Mouse (Mus musculus) forebrain, embryonic 14.5 days (tissue): Measurements from ENCODE around the gene Snx18. TPM values are rescaled to one million over a fixed set of nuclear protein-coding genes. Genes with fewer than 3 reads are reported as not detected.
A peak's percentile ranks its signal among the peaks of the same experiment; 100 is the strongest.

ENCODE experiments used
- ATAC-seq: fragments of 200-750 bp; cut with Nextera tagmentation; 2 replicates; pipeline ENCODE4 v1.8.0; 2017; ENCODE audit warnings: mild to moderate bottlenecking, moderate library complexity
- DNase-seq: peaks from one replicate; pipeline ENCODE4 v3.0.0-alpha.2; 2015; ENCODE audit warnings: low spot score
- H3K27ac ChIP-seq: fragments of 300-500 bp; sonication (generic); 2 replicates; pipeline ENCODE4 v1.5.1; 2014; ENCODE audit warnings: low read depth, mild to moderate bottlenecking, control low read depth, low read length, moderate library complexity
- H3K27me3 ChIP-seq: fragments of 300-500 bp; sonication (generic); replicated peaks from 2 replicates; pipeline ENCODE4 v1.6.1; 2014; ENCODE audit warnings: low read length, control low read depth, mixed read lengths; ENCODE audit not compliant: control insufficient read depth, insufficient read depth
- H3K36me3 ChIP-seq: fragments of 300-500 bp; sonication (generic); 2 replicates; pipeline ENCODE4 v1.6.1; 2014; ENCODE audit warnings: low read length, control low read depth; ENCODE audit not compliant: control insufficient read depth, insufficient read depth
- H3K4me1 ChIP-seq: fragments of 300-500 bp; sonication (generic); 2 replicates; pipeline ENCODE4 v1.6.1; 2014; ENCODE audit warnings: antibody characterized with exemption, low read length, control low read depth; ENCODE audit not compliant: control insufficient read depth, insufficient read depth
- H3K4me2 ChIP-seq: fragments of 300-500 bp; sonication (generic); 2 replicates; pipeline ENCODE4 v1.6.1; 2014; ENCODE audit warnings: mild to moderate bottlenecking, control low read depth, low read length
- H3K4me3 ChIP-seq: fragments of 300-500 bp; sonication (generic); 2 replicates; pipeline ENCODE4 v1.5.1; 2014; ENCODE audit warnings: low read depth, low read length, control low read depth
- H3K9ac ChIP-seq: fragments of 300-500 bp; sonication (generic); 2 replicates; pipeline ENCODE4 v1.6.1; 2014; ENCODE audit warnings: mild to moderate bottlenecking, low read length, control low read depth, moderate library complexity
- H3K9me3 ChIP-seq: fragments of 300-500 bp; sonication (generic); replicated peaks from 2 replicates; pipeline ENCODE4 v1.6.1; 2016; ENCODE audit warnings: low read length, control low read depth, mixed read lengths; ENCODE audit not compliant: control insufficient read depth
- WGBS: fragments of 180-500 bp; shearing (Covaris S2); extraction: QIAGEN DNeasy Blood & Tissue Kit; methylation state at CpG from one replicate; pipeline ENCODE4 v1.1.7; 2014; 5-methylcytosine and 5-hydroxymethylcytosine counted together
- polyA plus RNA-seq: library from polyadenylated mRNA; unstranded; fragments of >200 nt; fragmentation: Nextera tagmentation; extraction: Ambion mirVana; gene quantifications from 2 replicates; pipeline ENCODE4 v1.2.1, GENCODE M21; 2014

Snx18 gene
- polyA plus RNA-seq, 1 experiment from 2014 or later, result 12.1 TPM

GRCm38 (mm10) chr13:113593711-113594110, 24.7 kb downstream of the Snx18 start:
- Histone ChIP-seq H3K4me3 (no peak overlapping the region), H3K4me1 (peaks cover 22% of the 10 kb centered on the region), H3K4me2 (no peak overlapping the region), H3K9me3 (no peaks in the 10 kb centered on the region), H3K27me3 (no peaks in the 10 kb centered on the region), H3K36me3 (peaks cover 19% of the 10 kb centered on the region), H3K9ac (no peak overlapping the region), H3K27ac (no peak overlapping the region)
- DNase-seq (no peak), ATAC-seq (no peak)
- WGBS, result 90% methylated on average over 17 of the region's 17 CpGs

DNA sequence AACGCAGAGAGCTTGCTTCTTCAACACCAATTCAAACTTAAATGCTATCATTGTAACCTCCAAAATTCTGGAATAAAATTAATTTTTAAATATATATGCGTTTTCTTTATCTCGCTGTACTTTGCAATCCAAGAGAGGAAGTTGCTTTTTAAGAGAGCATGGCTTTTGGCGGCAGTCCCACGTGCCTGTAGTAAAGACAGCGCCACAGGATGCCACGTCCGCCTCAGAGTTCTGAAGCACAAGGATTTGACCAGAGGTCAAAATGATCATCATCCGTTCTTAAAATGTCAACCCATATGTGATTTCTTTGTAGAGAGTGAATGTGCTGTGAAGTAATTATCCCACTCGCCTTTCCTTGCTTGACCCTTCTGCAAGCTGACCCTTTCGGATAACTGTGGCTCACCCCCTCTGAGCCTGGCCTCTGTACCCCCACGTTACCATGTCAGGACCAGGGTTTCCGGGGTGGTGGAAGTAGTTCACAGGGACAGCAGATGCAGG, 25.6 kb downstream of the Snx18 start:
- DNase-seq (no peak), ATAC-seq (no peak)
- Histone ChIP-seq H3K9ac (no peak overlapping the region), H3K4me2 (no peak overlapping the region), H3K4me3 (no peak overlapping the region), H3K4me1 (peaks cover 22% of the 10 kb centered on the region), H3K27ac (no peak overlapping the region), H3K36me3 (peaks cover 19% of the 10 kb centered on the region), H3K27me3 (no peaks in the 10 kb centered on the region), H3K9me3 (no peaks in the 10 kb centered on the region)
- 93% methylated on average over 13 of the region's 13 CpGs for WGBS

GRCm38 (mm10) chr13:113591336-113591735, 27.0 kb downstream of the Snx18 start:
- Histone ChIP-seq H3K4me3 (no peak overlapping the region), H3K9ac (no peak overlapping the region), H3K27me3 (no peaks in the 10 kb centered on the region), H3K27ac (no peak overlapping the region), H3K4me2 (no peak overlapping the region), H3K4me1 (peaks cover 19% of the 10 kb centered on the region), H3K36me3 (peaks cover 19% of the 10 kb centered on the region), H3K9me3 (no peaks in the 10 kb centered on the region)
- ATAC-seq (no peak), DNase-seq (no peak)
- 92% methylated on average over 11 of the region's 11 CpGs for WGBS

- 98% methylated on average over 4 of the region's 4 CpGs for WGBS
- Histone ChIP-seq H3K4me3 (no peak overlapping the region), H3K27ac (no peak overlapping the region), H3K4me1 (peaks cover 8% of the 10 kb centered on the region), H3K9me3 (no peaks in the 10 kb centered on the region), H3K27me3 (no peaks in the 10 kb centered on the region), H3K4me2 (no peak overlapping the region), H3K9ac (no peak overlapping the region), H3K36me3 (peaks cover 19% of the 10 kb centered on the region)
- ATAC-seq, result no peak
- DNase-seq, result no peak
These were observed 28.1 kb downstream of the Snx18 start for GRCm38 (mm10) chr13:113590216-113590615.

DNA sequence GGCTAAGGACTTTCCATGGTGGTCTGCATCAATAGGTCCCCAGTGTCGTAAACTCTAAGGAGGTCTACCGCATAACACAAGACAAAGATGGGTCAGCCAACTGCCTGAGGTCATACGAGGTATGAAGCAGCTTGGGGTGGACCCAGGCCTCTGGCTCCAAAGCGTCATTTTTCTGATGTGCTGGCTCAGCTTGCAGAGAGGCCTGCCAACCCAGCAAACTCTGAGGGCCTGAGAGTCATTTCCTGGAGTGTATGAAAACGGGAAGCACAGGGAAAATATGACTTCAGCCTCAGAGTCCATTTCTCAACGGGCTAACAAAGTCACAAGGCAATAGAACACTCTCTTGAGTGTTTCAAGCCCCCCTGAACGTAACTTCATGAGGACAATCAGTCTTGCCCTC, 28.9 kb downstream of the Snx18 start:
- Histone ChIP-seq H3K4me1 (0 out of 2 replicates have a peak, but pooled peaks cover 3% of the 10 kb centered on the region), H3K27me3 (no peaks in the 10 kb centered on the region), H3K4me3 (no peak overlapping the region), H3K36me3 (peaks cover 19% of the 10 kb centered on the region), H3K27ac (no peak overlapping the region), H3K9me3 (no peaks in the 10 kb centered on the region), H3K9ac (no peak overlapping the region), H3K4me2 (no peak overlapping the region)
- no peak for ATAC-seq
- no peak for DNase-seq
- WGBS, result 86% methylated on average over 7 of the region's 7 CpGs

DNA sequence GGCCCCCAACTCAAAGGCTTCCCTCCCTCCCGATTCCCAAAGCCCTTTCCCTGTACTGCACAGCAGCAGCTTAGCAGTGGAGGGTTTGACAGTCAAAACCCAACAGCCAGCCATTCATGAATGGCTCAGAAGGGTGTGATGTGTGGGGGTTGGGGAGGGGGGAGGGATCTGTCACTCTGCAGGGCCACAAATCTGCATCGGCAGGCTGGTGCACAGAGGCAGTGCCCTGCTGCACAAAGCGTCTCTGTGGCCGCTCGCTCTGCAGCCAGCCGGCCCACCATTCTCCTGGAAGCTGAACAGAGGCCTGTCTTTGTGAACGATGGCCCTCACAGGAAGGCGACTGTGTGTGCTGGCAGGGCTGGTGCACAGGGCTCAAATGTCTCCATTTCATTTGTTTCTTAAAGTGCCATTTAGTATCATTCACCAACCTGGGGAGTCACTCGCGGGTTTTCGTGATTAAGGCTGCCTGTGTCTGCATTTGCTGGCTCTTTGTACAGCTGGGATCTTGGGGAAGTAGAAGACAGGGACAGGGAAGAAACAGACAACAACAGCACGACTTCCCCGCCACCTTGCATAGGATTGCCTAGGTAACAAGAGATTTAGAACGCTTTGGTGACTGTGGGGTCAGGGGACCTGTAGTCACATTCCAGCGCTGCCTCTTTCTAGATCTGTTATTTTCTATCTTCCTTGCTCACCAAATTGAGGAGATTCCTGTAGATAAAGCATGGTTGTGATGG, 31.0 kb downstream of the Snx18 start:
- no peak overlapping the region; the same call in 1 of the 2 replicates for H3K9ac ChIP-seq
- peaks cover 13% of the 10 kb centered on the region; the same call in 1 of the 2 replicates for H3K36me3 ChIP-seq
- H3K4me3 ChIP-seq, result no peak overlapping the region
- peak overlapping the region; percentile 1; the same call in 1 of the 2 replicates for H3K4me2 ChIP-seq
- DNase-seq (peak; percentile 82), ATAC-seq (peak; percentile 96)
- H3K4me1 ChIP-seq, result no peaks in the 10 kb centered on the region
- peak overlapping the region; percentile 16; the same call in 1 of the 2 replicates for H3K27ac ChIP-seq
- no peaks in the 10 kb centered on the region for H3K9me3 ChIP-seq
- 9% methylated on average over 15 of the region's 15 CpGs for WGBS
- no peaks in the 10 kb centered on the region for H3K27me3 ChIP-seq

GRCm38 (mm10) chr13:113585606-113586005, 32.8 kb downstream of the Snx18 start:
- Histone ChIP-seq H3K4me3 (no peak overlapping the region), H3K27me3 (no peaks in the 10 kb centered on the region)

GRCm38 (mm10) chr13:113584431-113584830, 33.9 kb downstream of the Snx18 start:
- H3K4me3 ChIP-seq, result no peak overlapping the region
- no peak for ATAC-seq
- 72% methylated on average over 6 of the region's 6 CpGs for WGBS

More at GRCm38 (mm10) chr13:113585606-113586005, 32.8 kb downstream of the Snx18 start:
- Histone ChIP-seq H3K9ac (no peak overlapping the region), H3K9me3 (no peaks in the 10 kb centered on the region), H3K4me2 (no peak overlapping the region), H3K27ac (no peak overlapping the region), H3K36me3 (0 out of 2 replicates have a peak, but pooled peaks cover 3% of the 10 kb centered on the region), H3K4me1 (no peaks in the 10 kb centered on the region)
- DNase-seq, result no peak
- no peak for ATAC-seq
- WGBS, result 97% methylated on average over 3 of the region's 3 CpGs

GRCm38 (mm10) chr13:113583563-113583962, 34.8 kb downstream of the Snx18 start:
- WGBS, result 76% methylated on average over 4 of the region's 4 CpGs
- no peak for ATAC-seq

More at GRCm38 (mm10) chr13:113584431-113584830, 33.9 kb downstream of the Snx18 start:
- H3K27ac ChIP-seq, result no peak overlapping the region
- H3K4me1 ChIP-seq, result no peaks in the 10 kb centered on the region
- no peaks in the 10 kb centered on the region for H3K9me3 ChIP-seq
- no peaks in the 10 kb centered on the region for H3K36me3 ChIP-seq
- H3K9ac ChIP-seq, result no peak overlapping the region
- no peaks in the 10 kb centered on the region for H3K27me3 ChIP-seq
- DNase-seq, result no peak
- H3K4me2 ChIP-seq, result no peak overlapping the region

More at GRCm38 (mm10) chr13:113583563-113583962, 34.8 kb downstream of the Snx18 start:
- Histone ChIP-seq H3K27ac (no peak overlapping the region), H3K4me3 (no peak overlapping the region), H3K36me3 (no peaks in the 10 kb centered on the region), H3K4me2 (no peak overlapping the region), H3K9me3 (no peaks in the 10 kb centered on the region), H3K27me3 (no peaks in the 10 kb centered on the region), H3K4me1 (no peaks in the 10 kb centered on the region), H3K9ac (no peak overlapping the region)
- DNase-seq, result no peak
